Mouse (Mus musculus) stomach, postnatal 0 days (tissue): ENCODE results near the gene Ak8. TPM values are rescaled to one million over a fixed set of nuclear protein-coding genes. Genes with fewer than 3 reads are reported as not detected.

Source experiments
- ATAC-seq: fragments of 200-750 bp; cut with Nextera tagmentation; 2 replicates; pipeline ENCODE4 v1.8.0; 2017; ENCODE audit not compliant: low FRiP score, low TSS enrichment
- DNase-seq: peaks from one replicate; pipeline ENCODE4 v3.0.0-alpha.2; 2016; ENCODE audit warnings: low spot score
- H3K27ac ChIP-seq: fragments of 300-500 bp; sonication (generic); replicated peaks from 2 replicates; pipeline ENCODE4 v1.5.1; 2014; ENCODE audit warnings: mild to moderate bottlenecking, control low read depth
- H3K27me3 ChIP-seq: fragments of 300-500 bp; sonication (generic); 2 replicates; pipeline ENCODE4 v1.6.1; 2014; ENCODE audit warnings: low read length; ENCODE audit not compliant: control insufficient read depth, insufficient read depth
- H3K36me3 ChIP-seq: fragments of 300-500 bp; sonication (generic); 2 replicates; pipeline ENCODE4 v1.6.1; 2014; ENCODE audit warnings: low read length, mixed read lengths; ENCODE audit not compliant: control insufficient read depth, insufficient read depth
- H3K4me1 ChIP-seq: fragments of 300-500 bp; sonication (generic); replicated peaks from 2 replicates; pipeline ENCODE4 v1.6.1; 2014; ENCODE audit warnings: antibody characterized with exemption; ENCODE audit not compliant: control insufficient read depth, insufficient read depth
- H3K4me2 ChIP-seq: fragments of 300-500 bp; sonication (generic); replicated peaks from 2 replicates; pipeline ENCODE4 v1.6.1; 2014; ENCODE audit warnings: low read depth, mild to moderate bottlenecking, control low read depth, moderate library complexity
- H3K4me3 ChIP-seq: fragments of 300-500 bp; sonication (generic); 2 replicates; pipeline ENCODE4 v1.5.1; 2014; ENCODE audit warnings: low read depth, low read length, control low read depth
- H3K9ac ChIP-seq: fragments of 300-500 bp; sonication (generic); 2 replicates; pipeline ENCODE4 v1.6.1; 2014; ENCODE audit warnings: mild to moderate bottlenecking, low read length, control low read depth, mixed read lengths
- H3K9me3 ChIP-seq: fragments of 300-500 bp; sonication (generic); 2 replicates; pipeline ENCODE4 v1.6.1; 2016; ENCODE audit warnings: low read length; ENCODE audit not compliant: control insufficient read depth
- CTCF ChIP-seq: IDR thresholded peaks from 2 replicates; pipeline ENCODE4 v1.5.1; 2016; ENCODE audit warnings: antibody characterized with exemption, low read depth, mild to moderate bottlenecking, moderate library complexity
- EP300 ChIP-seq: optimal IDR thresholded peaks from 2 replicates; pipeline ENCODE3; 2016; ENCODE audit warnings: antibody characterized with exemption
- WGBS: fragments of 180-500 bp; shearing (Covaris S2); extraction: QIAGEN DNeasy Blood & Tissue Kit; methylation state at CpG from one replicate; pipeline ENCODE4 v1.1.7; 2014; 5-methylcytosine and 5-hydroxymethylcytosine counted together
- polyA plus RNA-seq: library from polyadenylated mRNA; unstranded; fragments of >200 nt; fragmentation: Nextera tagmentation; extraction: Ambion mirVana; gene quantifications from 2 replicates; pipeline ENCODE4 v1.2.1, GENCODE M21; 2015

The Ak8 gene
- polyA plus RNA-seq, 1 experiment from 2014 or later: 0.29 TPM

GRCm38 (mm10) chr2:28770697-28771096 is 70.7 kb downstream of the Ak8 start:
- Histone ChIP-seq H3K4me2 (no peak overlapping the region), H3K4me1 (no peaks in the 10 kb centered on the region), H3K9ac (no peak overlapping the region), H3K4me3 (no peak overlapping the region), H3K27ac (no peak overlapping the region), H3K36me3 (no peaks in the 10 kb centered on the region), H3K9me3 (no peaks in the 10 kb centered on the region), H3K27me3 (no peaks in the 10 kb centered on the region)
- 18% methylated on average over 5 of the region's 5 CpGs for WGBS
- ATAC-seq (no peak), DNase-seq (no peak)
- TF ChIP-seq EP300: no peak
- no peak for TF ChIP-seq CTCF

GRCm38 (mm10) chr2:28774073-28774472 is 74.1 kb downstream of the Ak8 start:
- DNase-seq (no peak), ATAC-seq (no peak)
- no peak for TF ChIP-seq EP300
- Histone ChIP-seq H3K27ac (no peak overlapping the region), H3K4me1 (no peaks in the 10 kb centered on the region), H3K4me2 (no peak overlapping the region), H3K27me3 (no peaks in the 10 kb centered on the region), H3K9ac (no peak overlapping the region), H3K36me3 (no peaks in the 10 kb centered on the region), H3K4me3 (no peak overlapping the region), H3K9me3 (no peaks in the 10 kb centered on the region)
- 49% methylated on average over 8 of the region's 8 CpGs for WGBS

DNA sequence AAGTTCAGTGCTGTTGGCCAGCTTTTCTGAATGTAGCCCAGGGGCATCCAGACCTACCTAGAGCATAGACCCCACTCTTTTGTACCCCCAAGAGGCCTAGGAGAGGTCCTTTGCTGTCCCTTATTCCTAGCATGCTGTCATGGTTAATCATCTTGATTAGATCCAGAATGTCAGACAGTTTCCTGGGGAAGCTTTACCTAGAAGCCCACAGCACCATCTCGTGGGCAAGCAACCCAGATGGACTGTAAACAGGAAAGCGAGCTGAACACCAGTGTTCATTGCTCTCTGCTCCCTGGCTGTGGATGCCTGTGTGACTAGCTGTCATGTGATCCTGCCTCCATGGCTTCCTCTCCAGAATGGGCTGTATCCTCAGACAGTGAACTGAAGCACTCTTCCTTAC is 76.8 kb downstream of the Ak8 start:
- Histone ChIP-seq H3K27me3 (no peaks in the 10 kb centered on the region; the same call in 1 of the 2 replicates), H3K4me3 (no peak overlapping the region), H3K9me3 (no peaks in the 10 kb centered on the region), H3K27ac (no peak overlapping the region), H3K36me3 (no peaks in the 10 kb centered on the region), H3K9ac (no peak overlapping the region), H3K4me2 (no peak overlapping the region), H3K4me1 (no peaks in the 10 kb centered on the region)
- ATAC-seq (no peak), DNase-seq (no peak)
- TF ChIP-seq EP300 (no peak), CTCF (peak; percentile 36; the same call in 1 of the 2 replicates)
- 71% methylated on average over 2 of the region's 2 CpGs for WGBS

GRCm38 (mm10) chr2:28780001-28780782 is 80.2 kb downstream of the Ak8 start:
- ATAC-seq: no peak

DNA sequence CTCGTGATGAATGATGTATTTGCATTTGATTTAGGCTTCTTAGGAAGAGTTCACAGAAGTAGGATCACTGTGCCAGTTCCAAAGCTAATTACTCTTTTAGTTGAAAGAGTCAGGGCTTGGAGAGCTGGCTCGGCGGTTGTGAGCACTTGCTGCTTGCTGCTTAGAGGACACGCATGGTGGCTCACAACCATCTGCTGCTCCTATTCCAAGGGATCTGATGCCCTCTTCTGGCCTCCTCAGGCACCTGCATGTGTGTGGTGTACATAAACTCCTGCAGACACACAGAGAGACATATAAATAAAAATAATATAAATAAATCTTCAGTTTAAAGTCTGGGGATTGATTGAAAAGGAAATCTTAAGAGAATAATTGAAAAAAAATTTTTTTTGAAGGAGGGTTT is 81.3 kb downstream of the Ak8 start:
- Histone ChIP-seq H3K9ac (no peak overlapping the region), H3K36me3 (no peaks in the 10 kb centered on the region), H3K4me1 (no peaks in the 10 kb centered on the region), H3K9me3 (no peaks in the 10 kb centered on the region), H3K4me2 (no peak overlapping the region), H3K27ac (no peak overlapping the region), H3K4me3 (no peak overlapping the region), H3K27me3 (no peaks in the 10 kb centered on the region; the same call in 1 of the 2 replicates)
- no peak for ATAC-seq
- 76% methylated on average over 4 of the region's 4 CpGs for WGBS
- no peak for DNase-seq
- TF ChIP-seq CTCF (no peak), EP300 (no peak)

More at GRCm38 (mm10) chr2:28780001-28780782, 80.2 kb downstream of the Ak8 start:
- no peaks in the 10 kb centered on the region for H3K9me3 ChIP-seq
- DNase-seq: no peak
- no peaks in the 10 kb centered on the region; the same call in 1 of the 2 replicates for H3K27me3 ChIP-seq
- H3K9ac ChIP-seq: no peak overlapping the region
- 67% methylated on average over 16 of the region's 16 CpGs for WGBS
- H3K27ac ChIP-seq: no peak overlapping the region
- no peak overlapping the region for H3K4me2 ChIP-seq
- H3K4me1 ChIP-seq: no peaks in the 10 kb centered on the region
- H3K4me3 ChIP-seq: no peak overlapping the region
- H3K36me3 ChIP-seq: no peaks in the 10 kb centered on the region
- TF ChIP-seq EP300 (no peak), CTCF (no peak)

- WGBS: 71% methylated on average over 16 of the region's 16 CpGs
- no peak for DNase-seq
Observed at GRCm38 (mm10) chr2:28786355-28787066, 86.5 kb downstream of the Ak8 start.

More at GRCm38 (mm10) chr2:28786355-28787066, 86.5 kb downstream of the Ak8 start:
- H3K36me3 ChIP-seq: no peaks in the 10 kb centered on the region
- no peak overlapping the region for H3K4me2 ChIP-seq
- ATAC-seq: no peak
- H3K9ac ChIP-seq: no peak overlapping the region
- no peak overlapping the region for H3K27ac ChIP-seq
- no peaks in the 10 kb centered on the region for H3K27me3 ChIP-seq
- no peak for TF ChIP-seq CTCF
- TF ChIP-seq EP300: no peak
- H3K4me3 ChIP-seq: no peak overlapping the region
- no peaks in the 10 kb centered on the region for H3K4me1 ChIP-seq
- no peaks in the 10 kb centered on the region for H3K9me3 ChIP-seq
